Mouse (Mus musculus): ENCODE results near the gene Prss56. TPM values are rescaled to one million over a fixed set of nuclear protein-coding genes. Genes with fewer than 3 reads are reported as not detected.
A peak's percentile ranks its signal among the peaks of the same experiment; 100 is the strongest.

Prss56 gene
- total RNA-seq (2021), result 1 to 10 TPM; 8.0 to 10.0 TPM
- long read RNA-seq, experiment 1, transcript Prss56-201 (13 exons, 2,180 nt), result major isoform, 62 of 78 reads
- long read RNA-seq, experiment 1, partial matches to known transcripts, result 5 of 78 reads
- long read RNA-seq, experiment 1, other reads (novel, unspliced or antisense), result 11 of 78 reads
- long read RNA-seq, experiment 2, transcript Prss56-201 (13 exons, 2,180 nt), result major isoform, 61 of 79 reads
- long read RNA-seq, experiment 2, partial matches to known transcripts, result 2 of 79 reads
- long read RNA-seq, experiment 2, other reads (novel, unspliced or antisense), result 16 of 79 reads

GRCm38 (mm10) chr1:87183013-87183412, at the start of gene Prss56:
Prss56 (plus strand) TSS chr1:87183313.
- DNase-seq (ENCODE audit: low spot score in 2 of 2), result no peak
- intact Hi-C loops (cut with DNase I), result no loop called here

- intact Hi-C loops (cut with DNase I), result no loop called here
- no peak for DNase-seq (ENCODE audit: low spot score in 2 of 2)
Observed at GRCm38 (mm10) chr1:87141550-87141949, 41.6 kb upstream of the Prss56 start.

- intact Hi-C loops (cut with DNase I), result no loop called here
- DNase-seq (ENCODE audit: low spot score in 2 of 2), result no peak
Observed at GRCm38 (mm10) chr1:87142456-87142855, 40.7 kb upstream of the Prss56 start.

- DNase-seq (ENCODE audit: low spot score in 2 of 2), result no peak
- intact Hi-C loops (cut with DNase I), result no loop called here
Observed at GRCm38 (mm10) chr1:87143141-87143540, 40.0 kb upstream of the Prss56 start.

GRCm38 (mm10) chr1:87149422-87149821, 33.7 kb upstream of the Prss56 start:
- no peak for DNase-seq (ENCODE audit: low spot score in 2 of 2)
- intact Hi-C loops (cut with DNase I), result no loop called here

- intact Hi-C loops (cut with DNase I), result no loop called here
- DNase-seq (ENCODE audit: low spot score in 2 of 2), result no peak
Observed at GRCm38 (mm10) chr1:87151286-87151685, 31.8 kb upstream of the Prss56 start.

GRCm38 (mm10) chr1:87153776-87154500, 29.2 kb upstream of the Prss56 start:
- DNase-seq (ENCODE audit: low spot score in 2 of 2), result no peak
- intact Hi-C loops (cut with DNase I), result no loop called here

- intact Hi-C loops (cut with DNase I), result no loop called here
- no peak for DNase-seq (ENCODE audit: low spot score in 2 of 2)
Observed at GRCm38 (mm10) chr1:87154501-87155120, 28.5 kb upstream of the Prss56 start.

GRCm38 (mm10) chr1:87155531-87156198, 27.4 kb upstream of the Prss56 start:
- no peak for DNase-seq (ENCODE audit: low spot score in 2 of 2)
- intact Hi-C loops (cut with DNase I), result no loop called here

GRCm38 (mm10) chr1:87156199-87156587, 26.9 kb upstream of the Prss56 start, which contains the start of gene Ecel1:
Ecel1 (minus strand) TSS chr1:87156521.
- intact Hi-C loops (cut with DNase I), result no loop called here
- DNase-seq (ENCODE audit: low spot score in 2 of 2), result no peak

- DNase-seq (ENCODE audit: low spot score in 2 of 2), result no peak
- intact Hi-C loops (cut with DNase I), result no loop called here
Observed at GRCm38 (mm10) chr1:87159396-87159795, 23.7 kb upstream of the Prss56 start.

- intact Hi-C loops (cut with DNase I), result no loop called here
- DNase-seq (ENCODE audit: low spot score in 2 of 2), result no peak
Observed at GRCm38 (mm10) chr1:87164164-87164795, 18.8 kb upstream of the Prss56 start.

- intact Hi-C loops (cut with DNase I), result no loop called here
- no peak for DNase-seq (ENCODE audit: low spot score in 2 of 2)
Observed at GRCm38 (mm10) chr1:87164796-87165184, 18.3 kb upstream of the Prss56 start.

- no peak for DNase-seq (ENCODE audit: low spot score in 2 of 2)
- intact Hi-C loops (cut with DNase I), result no loop called here
Observed at GRCm38 (mm10) chr1:87170458-87170857, 12.7 kb upstream of the Prss56 start.

- intact Hi-C loops (cut with DNase I), result no loop called here
- DNase-seq (ENCODE audit: low spot score in 2 of 2), result no peak
Observed at GRCm38 (mm10) chr1:87171312-87171711, 11.8 kb upstream of the Prss56 start.

- intact Hi-C loops (cut with DNase I), result no loop called here
- DNase-seq (ENCODE audit: low spot score in 2 of 2), result no peak
Observed at GRCm38 (mm10) chr1:87172316-87172715, 10.8 kb upstream of the Prss56 start.

- intact Hi-C loops (cut with DNase I), result no loop called here
- DNase-seq (ENCODE audit: low spot score in 2 of 2), result peak; percentile 66 to 68
Observed at GRCm38 (mm10) chr1:87174006-87174955, 8.8 kb upstream of the Prss56 start.

- intact Hi-C loops (cut with DNase I), result no loop called here
- DNase-seq (ENCODE audit: low spot score in 2 of 2), result peak; percentile 67 to 71
Observed at GRCm38 (mm10) chr1:87175852-87176292, 7.2 kb upstream of the Prss56 start.

All from left cerebral cortex, postnatal 14 days (tissue).